Mouse (Mus musculus): ENCODE data around the gene Ly6g5c.

DNA sequence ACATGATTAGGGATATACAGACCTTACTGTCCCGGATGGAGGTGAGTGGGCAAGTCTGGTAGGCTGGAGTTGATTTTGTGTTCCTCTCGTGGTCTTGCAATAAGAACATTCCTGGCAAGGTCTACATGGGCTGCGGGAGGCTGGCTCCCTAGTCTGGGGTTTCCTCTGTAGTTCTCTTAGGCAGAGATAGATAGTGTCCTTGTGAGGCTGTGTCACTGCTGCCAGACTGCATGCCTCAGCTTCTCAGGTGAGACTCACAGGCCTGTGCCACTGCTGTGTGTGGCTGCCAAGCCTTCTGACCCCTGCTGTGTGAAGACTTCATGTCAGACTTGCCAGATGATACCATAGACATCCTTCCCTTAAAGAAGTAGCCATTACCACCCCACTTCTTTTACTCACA, 31.2 kb downstream of the Ly6g5c start:
- TF ChIP-seq POLR2A (IDR thresholded peaks at IDR 0.05; ENCODE audit: borderline replicate concordance, low read depth, low read length) (no peak), CTCF (IDR thresholded peaks at IDR 0.05; ENCODE audit: low read depth, low read length) (no peak)
